Mouse (Mus musculus) ovary, adult 10 weeks (tissue): Measurements from ENCODE around the gene S100a16. TPM values are rescaled to one million over a fixed set of nuclear protein-coding genes. Genes with fewer than 3 reads are reported as not detected.

Experiments used
- polyA plus RNA-seq: library from polyadenylated mRNA; stranded (reverse); fragments of 350-450 nt; fragmentation: Illumina TruSeq; extraction: RNeasy Lipid Tissue Mini Kit (QIAGEN cat#74804); gene quantifications from one replicate; pipeline ENCODE4 v1.2.3, GENCODE M21; 2014

Gene S100a16
- 29.2 TPM for polyA plus RNA-seq

GRCm38 (mm10) chr3:90537141-90537904 lies at the start of gene S100a16:
Gene S100a16, plus strand, starts transcription at chr3:90537254.

GRCm38 (mm10) chr3:90490696-90491256 lies 46.3 kb upstream of the S100a16 start, which contains the start of gene Snapin:
Gene Snapin, minus strand, starts transcription at chr3:90491033.

GRCm38 (mm10) chr3:90508950-90509746 lies 27.9 kb upstream of the S100a16 start, which contains the start of gene Chtop:
Gene Chtop, minus strand, starts transcription at chr3:90509498.

GRCm38 (mm10) chr3:90513796-90514590 lies 23.1 kb upstream of the S100a16 start, which contains the start of the genes S100a1 and S100a13:
Gene S100a1, minus strand, starts transcription at chr3:90514392.
Gene S100a13, plus strand, starts transcription at chr3:90514435.

GRCm38 (mm10) chr3:90526580-90526979 lies 10.5 kb upstream of the S100a16 start, which contains the start of gene S100a14:
Gene S100a14, plus strand, starts transcription at chr3:90526856.

GRCm38 (mm10) chr3:90560008-90560628 lies 23.1 kb downstream of the S100a16 start, which contains the start of gene S100a3:
Gene S100a3, plus strand, starts transcription at chr3:90560578.

GRCm38 (mm10) chr3:90589947-90590346 lies 52.9 kb downstream of the S100a16 start, which contains the start of gene S100a2:
Gene S100a2, plus strand, starts transcription at chr3:90590247.

Other genes starting within 250 kb of the S100a16 start
- 103 TPM for gene Gatad2b, start 244.1 kb upstream of the S100a16 start, polyA plus RNA-seq
- gene Slc27a3, start 147.3 kb upstream of the S100a16 start, polyA plus RNA-seq, result not detected
- 24.1 TPM for gene Ints3, start 103.6 kb upstream of the S100a16 start, polyA plus RNA-seq
- 36.4 TPM for gene Npr1, start 71.4 kb upstream of the S100a16 start, polyA plus RNA-seq
- gene Ilf2, start 61.1 kb upstream of the S100a16 start, polyA plus RNA-seq, result 94.7 TPM
- 154 TPM for gene Snapin, start 46.2 kb upstream of the S100a16 start, polyA plus RNA-seq
- 220 TPM for gene Chtop, start 27.8 kb upstream of the S100a16 start, polyA plus RNA-seq
- 29.9 TPM for gene S100a1, start 22.9 kb upstream of the S100a16 start, polyA plus RNA-seq
- 2.6 TPM for gene S100a13, start 22.8 kb upstream of the S100a16 start, polyA plus RNA-seq
- gene S100a14, start 10.4 kb upstream of the S100a16 start, polyA plus RNA-seq, result not detected
- gene S100a3, start 23.3 kb downstream of the S100a16 start, polyA plus RNA-seq, result not detected
- not detected for gene S100a2, start 53.0 kb downstream of the S100a16 start, polyA plus RNA-seq
- not detected for gene Gm42674, start 64.7 kb downstream of the S100a16 start, polyA plus RNA-seq
- 21.9 TPM for gene S100a4, start 66.5 kb downstream of the S100a16 start, polyA plus RNA-seq
- gene S100a5, start 71.3 kb downstream of the S100a16 start, polyA plus RNA-seq, result not detected
- 45.3 TPM for gene S100a6, start 75.6 kb downstream of the S100a16 start, polyA plus RNA-seq
- gene S100a7a, start 116.8 kb downstream of the S100a16 start, polyA plus RNA-seq, result not detected
- gene S100a8, start 131.7 kb downstream of the S100a16 start, polyA plus RNA-seq, result 6.4 TPM
- gene S100a9, start 158.5 kb downstream of the S100a16 start, polyA plus RNA-seq, result not detected
- gene Pglyrp4, start 189.7 kb downstream of the S100a16 start, polyA plus RNA-seq, result not detected
- not detected for gene Gm5849, start 240.6 kb downstream of the S100a16 start, polyA plus RNA-seq